Mouse (Mus musculus) liver, adult 2 months (tissue): Measurements from ENCODE around the gene D930048N14Rik.

ENCODE experiments used
- CTCF ChIP-seq: fragments of 200-500 bp; IDR thresholded peaks from 2 replicates; pipeline ENCODE4 v1.5.1; 2011; ENCODE audit warnings: low read depth, low read length, control low read depth
- POLR2A ChIP-seq: fragments of 200-500 bp; IDR thresholded peaks from 2 replicates; pipeline ENCODE4 v1.6.1; 2011; ENCODE audit warnings: low read length, control low read depth; ENCODE audit not compliant: insufficient read depth; ENCODE audit errors: extremely low read depth

GRCm38 (mm10) chr11:51661867-51662365, 11.2 kb downstream of the D930048N14Rik start:
- TF ChIP-seq POLR2A (no peak), CTCF (no peak)
